Mouse (Mus musculus) liver, postnatal 0 days (tissue): ENCODE measurements around the gene Gm16253. TPM values are rescaled to one million over a fixed set of nuclear protein-coding genes. Genes with fewer than 3 reads are reported as not detected.

Experiments used
- ATAC-seq: fragments of 200-750 bp; cut with Nextera tagmentation; 2 replicates; pipeline ENCODE4 v1.8.0; 2017; ENCODE audit warnings: mild to moderate bottlenecking, moderate library complexity
- DNase-seq: peaks from one replicate; pipeline ENCODE4 v3.0.0-alpha.2; 2016
- H3K27ac ChIP-seq: fragments of 300-500 bp; sonication (generic); 2 replicates; pipeline ENCODE4 v1.5.1; 2014; ENCODE audit warnings: antibody characterized with exemption, moderate library complexity, mild to moderate bottlenecking, low read depth
- H3K27me3 ChIP-seq: fragments of 300-500 bp; sonication (generic); 2 replicates; pipeline ENCODE4 v1.6.1; 2014; ENCODE audit warnings: low read length, control low read depth, mixed read lengths; ENCODE audit not compliant: insufficient read depth
- H3K36me3 ChIP-seq: fragments of 300-500 bp; sonication (generic); replicated peaks from 2 replicates; pipeline ENCODE4 v1.6.1; 2014; ENCODE audit warnings: mild to moderate bottlenecking, control low read depth, low read length, moderate library complexity, mixed read lengths; ENCODE audit not compliant: insufficient read depth
- H3K4me1 ChIP-seq: fragments of 300-500 bp; sonication (generic); 2 replicates; pipeline ENCODE4 v1.6.1; 2014; ENCODE audit warnings: antibody characterized with exemption, mild to moderate bottlenecking, control low read depth; ENCODE audit not compliant: insufficient read depth
- H3K4me2 ChIP-seq: fragments of 300-500 bp; sonication (generic); 2 replicates; pipeline ENCODE4 v1.6.1; 2014; ENCODE audit warnings: low read depth, mild to moderate bottlenecking, low read length, moderate library complexity, mixed read lengths
- H3K4me3 ChIP-seq: fragments of 300-500 bp; sonication (generic); 2 replicates; pipeline ENCODE4 v1.5.1; 2014; ENCODE audit warnings: low read depth, low read length
- H3K9ac ChIP-seq: fragments of 300-500 bp; sonication (generic); replicated peaks from 2 replicates; pipeline ENCODE4 v1.6.1; 2014; ENCODE audit warnings: mild to moderate bottlenecking, moderate library complexity
- H3K9me3 ChIP-seq: fragments of 300-500 bp; sonication (generic); 2 replicates; pipeline ENCODE4 v1.6.1; 2016; ENCODE audit warnings: mild to moderate bottlenecking, control low read depth, low read length, mixed read lengths
- CTCF ChIP-seq: sonication (generic); IDR thresholded peaks from 2 replicates; pipeline ENCODE4 v1.5.1; 2016; ENCODE audit warnings: antibody characterized with exemption, low read depth
- EP300 ChIP-seq: IDR thresholded peaks from 2 replicates; pipeline ENCODE4 v1.6.1; 2016; ENCODE audit warnings: antibody characterized with exemption, low read depth, mild to moderate bottlenecking
- WGBS: fragments of 180-500 bp; shearing (Covaris S2); extraction: QIAGEN DNeasy Blood & Tissue Kit; methylation state at CpG from one replicate; pipeline ENCODE4 v1.1.7; 2014; ENCODE audit not compliant: insufficient replicate concordance; 5-methylcytosine and 5-hydroxymethylcytosine counted together
- polyA plus RNA-seq: library from polyadenylated mRNA; unstranded; fragments of >200 nt; fragmentation: Nextera tagmentation; extraction: Ambion mirVana; gene quantifications from 2 replicates; pipeline ENCODE4 v1.2.1, GENCODE M21; 2015

Gm16253 gene
- polyA plus RNA-seq, 1 experiment from 2014 or later: not detected

- ATAC-seq (peak; percentile 94), DNase-seq (peak; percentile 44)
- peak; percentile 60 for TF ChIP-seq CTCF
- no peak for TF ChIP-seq EP300
- H3K9me3 ChIP-seq: no peaks in the 10 kb centered on the region
- H3K9ac ChIP-seq: no peak overlapping the region
- no peak overlapping the region for H3K4me3 ChIP-seq
- peak overlapping the region; percentile 49 for H3K27ac ChIP-seq
- H3K4me1 ChIP-seq: no peaks in the 10 kb centered on the region
- H3K4me2 ChIP-seq: 0 out of 2 replicates have a peak overlapping the region, but pooled peaks have one; percentile 0
- WGBS: 36% methylated on average over 14 of the region's 14 CpGs
- no peaks in the 10 kb centered on the region for H3K36me3 ChIP-seq
- H3K27me3 ChIP-seq: no peaks in the 10 kb centered on the region
Measured at GRCm38 (mm10) chr3:96541328-96542078, 35.3 kb upstream of the Gm16253 start.

- Histone ChIP-seq H3K4me1 (peaks cover 1% of the 10 kb centered on the region; the same call in 1 of the 2 replicates), H3K9me3 (no peaks in the 10 kb centered on the region), H3K4me3 (no peak overlapping the region), H3K9ac (no peak overlapping the region), H3K27me3 (no peaks in the 10 kb centered on the region), H3K27ac (no peak overlapping the region), H3K4me2 (no peak overlapping the region), H3K36me3 (no peaks in the 10 kb centered on the region)
- DNase-seq (no peak), ATAC-seq (no peak)
- WGBS: 77% methylated on average over 8 of the region's 8 CpGs
- TF ChIP-seq EP300 (no peak), CTCF (no peak)
Measured at GRCm38 (mm10) chr3:96542554-96542953, 34.2 kb upstream of the Gm16253 start.

GRCm38 (mm10) chr3:96543345-96543744 is 33.4 kb upstream of the Gm16253 start:
- Histone ChIP-seq H3K4me1 (peaks cover 5% of the 10 kb centered on the region; the same call in 1 of the 2 replicates), H3K27ac (no peak overlapping the region), H3K9me3 (no peaks in the 10 kb centered on the region), H3K36me3 (no peaks in the 10 kb centered on the region), H3K9ac (no peak overlapping the region), H3K4me3 (no peak overlapping the region), H3K27me3 (no peaks in the 10 kb centered on the region), H3K4me2 (no peak overlapping the region)
- no peak for DNase-seq
- ATAC-seq: no peak
- 81% methylated on average over 11 of the region's 11 CpGs for WGBS
- TF ChIP-seq CTCF (no peak), EP300 (no peak)

- H3K36me3 ChIP-seq: no peaks in the 10 kb centered on the region
- ATAC-seq: no peak
- TF ChIP-seq EP300 (no peak), CTCF (peak; percentile 46; the same call in 1 of the 2 replicates)
- H3K4me3 ChIP-seq: no peak overlapping the region
- DNase-seq: no peak
- no peaks in the 10 kb centered on the region for H3K27me3 ChIP-seq
- H3K4me2 ChIP-seq: no peak overlapping the region
- H3K9ac ChIP-seq: no peak overlapping the region
- peaks cover 5% of the 10 kb centered on the region; the same call in 1 of the 2 replicates for H3K4me1 ChIP-seq
- H3K27ac ChIP-seq: no peak overlapping the region
- 28% methylated on average over 1 of the region's 1 CpGs for WGBS
- no peaks in the 10 kb centered on the region for H3K9me3 ChIP-seq
Measured at GRCm38 (mm10) chr3:96545565-96545964, 31.2 kb upstream of the Gm16253 start.

GRCm38 (mm10) chr3:96546880-96547279 is 29.9 kb upstream of the Gm16253 start:
- 44% methylated on average over 4 of the region's 4 CpGs for WGBS
- no peaks in the 10 kb centered on the region for H3K36me3 ChIP-seq
- H3K4me3 ChIP-seq: no peak overlapping the region
- H3K27me3 ChIP-seq: no peaks in the 10 kb centered on the region
- TF ChIP-seq CTCF (no peak), EP300 (no peak)
- no peak for ATAC-seq
- H3K27ac ChIP-seq: no peak overlapping the region
- no peak overlapping the region for H3K9ac ChIP-seq
- H3K4me2 ChIP-seq: no peak overlapping the region
- H3K9me3 ChIP-seq: no peaks in the 10 kb centered on the region
- no peak for DNase-seq
- peaks cover 15% of the 10 kb centered on the region for H3K4me1 ChIP-seq

- no peak overlapping the region for H3K27ac ChIP-seq
- no peaks in the 10 kb centered on the region for H3K36me3 ChIP-seq
- TF ChIP-seq EP300: no peak
- TF ChIP-seq CTCF: peak; percentile 91
- peaks cover 16% of the 10 kb centered on the region for H3K4me1 ChIP-seq
- peak overlapping the region; percentile 26; the same call in 1 of the 2 replicates for H3K4me2 ChIP-seq
- no peak overlapping the region for H3K9ac ChIP-seq
- H3K27me3 ChIP-seq: no peaks in the 10 kb centered on the region
- peak; percentile 85 for DNase-seq
- no peak overlapping the region for H3K4me3 ChIP-seq
- WGBS: 14% methylated on average over 14 of the region's 14 CpGs
- peak; percentile 37 for ATAC-seq
- H3K9me3 ChIP-seq: no peaks in the 10 kb centered on the region
Measured at GRCm38 (mm10) chr3:96547389-96547960, 29.3 kb upstream of the Gm16253 start.
